Comparison of ENCODE assay signal across 24 mouse cellular contexts in the genomic region with DNA sequence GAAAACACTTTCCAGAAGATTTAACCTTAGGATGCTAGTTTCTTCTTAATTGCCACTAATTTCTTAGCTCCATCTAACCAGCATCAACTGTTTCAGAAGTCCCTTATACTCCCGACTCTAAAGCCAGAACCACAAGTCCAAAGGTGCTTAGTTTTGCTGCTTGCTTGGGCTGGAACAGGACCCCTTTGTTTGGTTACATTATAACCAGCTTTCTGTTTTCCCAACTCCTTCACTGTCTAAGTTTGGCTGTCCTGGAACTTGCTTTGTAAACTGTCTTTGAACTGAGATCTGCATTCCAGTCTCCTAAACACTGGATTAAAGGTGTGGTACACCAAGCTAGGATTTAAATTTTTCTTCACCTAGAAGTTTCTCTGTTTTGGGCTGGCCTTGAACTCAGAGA.
A peak's percentile ranks its signal among the peaks of the same experiment; 100 is the strongest.
DNase-seq lines count a peak whose midpoint lies in the region; ATAC-seq lines count a peak whose summit lies in the region.
"Had no signal": no experiment of that assay in that cellular context is flagged by ENCODE, and none has a peak within 500 bp of the region (broad histone marks: within the 10 kb centered on the region; RNA-seq: fewer than 3 reads in every experiment).

No protein-coding gene starts in this region.

- no peaks in the 10 kb centered on the region for H3K4me1 ChIP-seq in kidney, embryonic 15.5 days
- no peaks in the 10 kb centered on the region for H3K4me1 ChIP-seq in kidney, embryonic 14.5 days (ENCODE audit: control insufficient read depth, insufficient read depth, low read length)
- H3K4me1 ChIP-seq: embryonic facial prominence, embryonic 10.5 days; embryonic facial prominence, embryonic 12.5 days; forebrain, embryonic 13.5 days; forebrain, embryonic 15.5 days had no signal

- H3K27me3 ChIP-seq in kidney, embryonic 15.5 days: no peaks in the 10 kb centered on the region
- H3K27me3 ChIP-seq in kidney, embryonic 14.5 days (ENCODE audit: control insufficient read depth, insufficient read depth, low read length): no peaks in the 10 kb centered on the region
- H3K27me3 ChIP-seq: CH12.LX; embryonic facial prominence, embryonic 12.5 days; forebrain, embryonic 13.5 days; forebrain, embryonic 15.5 days; Patski had no signal

- 67% methylated on average over 1 of the region's 1 CpGs for WGBS in kidney, embryonic 15.5 days
- 74% methylated on average over 1 of the region's 1 CpGs for WGBS in kidney, embryonic 14.5 days

- no peak overlapping the region for H3K4me3 ChIP-seq in kidney, embryonic 15.5 days (replicated peaks)
- no peak overlapping the region for H3K4me3 ChIP-seq in kidney, embryonic 14.5 days (ENCODE audit: low read length)
- H3K4me3 ChIP-seq: embryonic facial prominence, embryonic 10.5 days; embryonic facial prominence, embryonic 12.5 days; forebrain, embryonic 13.5 days; forebrain, embryonic 15.5 days had no signal

- no peak overlapping the region for H3K27ac ChIP-seq in kidney, embryonic 15.5 days
- H3K27ac ChIP-seq in kidney, embryonic 14.5 days (ENCODE audit: low read depth, low read length): no peak overlapping the region
- H3K27ac ChIP-seq: embryonic facial prominence, embryonic 10.5 days; embryonic facial prominence, embryonic 12.5 days; forebrain, embryonic 13.5 days; forebrain, embryonic 15.5 days had no signal

- no peaks in the 10 kb centered on the region for H3K36me3 ChIP-seq in kidney, embryonic 15.5 days
- H3K36me3 ChIP-seq in kidney, embryonic 14.5 days (ENCODE audit: control insufficient read depth, insufficient read depth, low read length): no peaks in the 10 kb centered on the region
- H3K36me3 ChIP-seq: embryonic facial prominence, embryonic 10.5 days; embryonic facial prominence, embryonic 12.5 days; forebrain, embryonic 15.5 days; G1E had no signal

- DNase-seq in kidney, adult 11 months: peak; percentile 15
- DNase-seq in kidney, adult 8-10 months: peak; percentile 31 to 43
- DNase-seq in kidney, postnatal 25 days: no peak
- peak; percentile 3 to 4 for DNase-seq in kidney, postnatal 36 days
- DNase-seq: adrenal gland, adult 8-10 months; adrenal gland, postnatal 14 days; adrenal gland, postnatal 36 days; B cell, adult 2 months; cerebellum, adult 11-12 months; cerebellum, adult 2 months; cerebellum, adult 9-10 months; cerebellum, postnatal 10 days; cerebellum, postnatal 25 days had no signal

- H3K4me2 ChIP-seq in kidney, embryonic 15.5 days: no peak overlapping the region
- H3K4me2 ChIP-seq in kidney, embryonic 14.5 days (replicated peaks; ENCODE audit: low read depth, low read length): no peak overlapping the region
- H3K4me2 ChIP-seq: embryonic facial prominence, embryonic 12.5 days; forebrain, embryonic 13.5 days; forebrain, embryonic 15.5 days had no signal

- ATAC-seq in kidney, embryonic 15.5 days (replicated peaks; ENCODE audit: low FRiP score): no peak
- ATAC-seq in kidney, embryonic 14.5 days (ENCODE audit: low FRiP score, low TSS enrichment): no peak
- ATAC-seq: activated CD4-positive, CD25-positive, alpha-beta regulatory T cell, adult 4 months; CD4-positive, CD25-positive, alpha-beta regulatory T cell, adult 4 months; forebrain, embryonic 13.5 days; forebrain, embryonic 15.5 days; Patski had no signal

- no peak overlapping the region for H3K9ac ChIP-seq in kidney, embryonic 15.5 days
- no peak overlapping the region for H3K9ac ChIP-seq in kidney, embryonic 14.5 days (ENCODE audit: low read depth, low read length)
- H3K9ac ChIP-seq: embryonic facial prominence, embryonic 12.5 days; forebrain, embryonic 13.5 days; forebrain, embryonic 15.5 days had no signal

- H3K9me3 ChIP-seq in kidney, embryonic 15.5 days (replicated peaks): no peaks in the 10 kb centered on the region
- no peaks in the 10 kb centered on the region for H3K9me3 ChIP-seq in kidney, embryonic 14.5 days (ENCODE audit: control insufficient read depth, low read length)
- H3K9me3 ChIP-seq: embryonic facial prominence, embryonic 10.5 days; embryonic facial prominence, embryonic 12.5 days; forebrain, embryonic 13.5 days; forebrain, embryonic 15.5 days; G1E had no signal

Comparison
In these comparisons a context has a peak if more than half of its experiments do, and no peak if none do; other contexts are left out.
1. DNase-seq: peak in kidney, adult 11 months (single experiment), kidney, adult 8-10 months (2 of 2) and kidney, postnatal 36 days (2 of 2); none in kidney, postnatal 25 days (0 of 2).